ENCODE assay signal across 8 mouse cellular contexts in the genomic region with DNA sequence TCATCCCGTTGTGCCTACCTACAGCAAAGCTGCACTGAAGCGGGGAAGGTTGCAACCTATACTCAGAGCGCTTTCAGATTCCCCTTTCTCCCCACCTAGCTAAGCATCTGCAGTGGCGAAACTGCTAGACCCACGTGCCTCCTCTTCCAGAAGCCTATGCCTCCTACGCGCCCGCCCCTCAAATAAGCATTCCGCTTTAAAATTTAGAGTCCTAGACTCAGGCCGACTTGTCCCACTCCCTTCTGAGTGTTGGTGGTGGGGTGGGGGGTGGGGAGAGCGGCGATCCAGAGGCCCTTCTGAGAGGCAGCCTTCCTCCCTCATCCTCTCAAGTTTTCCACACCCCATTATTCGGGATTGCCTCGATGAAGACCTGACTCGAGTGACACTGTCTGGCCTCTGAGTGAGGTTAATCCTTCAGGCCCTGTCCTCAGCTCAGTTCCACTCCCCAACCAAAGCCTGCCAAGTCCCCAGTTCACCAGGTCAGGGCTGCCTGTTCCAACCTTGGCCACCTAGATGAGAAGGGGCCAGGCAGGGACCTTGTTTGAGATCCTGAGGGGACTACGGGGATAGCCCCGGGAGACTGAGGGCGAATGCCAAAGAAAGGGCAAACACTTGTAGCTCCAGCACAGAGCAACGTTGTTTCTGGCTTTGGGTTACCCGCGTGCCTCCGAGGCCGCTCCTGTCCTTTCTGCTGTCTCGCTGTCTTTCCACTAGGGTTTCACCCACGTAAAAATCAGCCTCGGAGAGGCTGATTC. TPM values are rescaled to one million over a fixed set of nuclear protein-coding genes. Genes with fewer than 3 reads are reported as not detected.
DNase-seq lines count a peak whose midpoint lies in the region; ATAC-seq lines count a peak whose summit lies in the region.

No protein-coding gene starts in this region.

- H3K4me1 ChIP-seq in heart, embryonic 15.5 days (replicated peaks) = peaks cover 42% of the 10 kb centered on the region
- H3K4me1 ChIP-seq in hindbrain, embryonic 14.5 days (replicated peaks; ENCODE audit: control insufficient read depth, insufficient read depth, low read length) = peaks cover 58% of the 10 kb centered on the region
- peaks cover 28% of the 10 kb centered on the region for H3K4me1 ChIP-seq in midbrain, embryonic 16.5 days (ENCODE audit: control insufficient read depth, insufficient read depth, low read length)

- ATAC-seq in heart, embryonic 15.5 days (replicated peaks; ENCODE audit: insufficient number of reproducible peaks, insufficient read depth, low FRiP score, low read depth) = no peak
- no peak for ATAC-seq in hindbrain, embryonic 14.5 days (ENCODE audit: low FRiP score)
- ATAC-seq in midbrain, embryonic 16.5 days = peak; percentile 11; the same call in 1 of the 2 replicates

- no peak overlapping the region for H3K27ac ChIP-seq in heart, embryonic 15.5 days
- no peak overlapping the region for H3K27ac ChIP-seq in hindbrain, embryonic 14.5 days
- no peak overlapping the region for H3K27ac ChIP-seq in midbrain, embryonic 16.5 days (ENCODE audit: low read length)

- H3K27me3 ChIP-seq in heart, embryonic 15.5 days = peaks cover 69% of the 10 kb centered on the region
- H3K27me3 ChIP-seq in hindbrain, embryonic 14.5 days (ENCODE audit: control insufficient read depth, insufficient read depth, low read length) = no peaks in the 10 kb centered on the region
- H3K27me3 ChIP-seq in midbrain, embryonic 16.5 days (ENCODE audit: control insufficient read depth, insufficient read depth, low read depth, low read length) = no peaks in the 10 kb centered on the region; the same call in 1 of the 2 replicates

- H3K9me3 ChIP-seq in heart, embryonic 15.5 days (replicated peaks) = no peaks in the 10 kb centered on the region
- H3K9me3 ChIP-seq in hindbrain, embryonic 14.5 days (ENCODE audit: control insufficient read depth, low read length) = no peaks in the 10 kb centered on the region
- no peaks in the 10 kb centered on the region for H3K9me3 ChIP-seq in midbrain, embryonic 16.5 days (replicated peaks; ENCODE audit: control insufficient read depth, low read length, poor library complexity, severe bottlenecking)

- WGBS in heart, embryonic 15.5 days = 7% methylated on average over 26 of the region's 26 CpGs
- 4% methylated on average over 26 of the region's 26 CpGs for WGBS in hindbrain, embryonic 14.5 days
- 7% methylated on average over 26 of the region's 26 CpGs for WGBS in midbrain, embryonic 16.5 days

- 0 out of 2 replicates have a peak, but pooled peaks cover 4% of the 10 kb centered on the region for H3K36me3 ChIP-seq in heart, embryonic 15.5 days
- H3K36me3 ChIP-seq in hindbrain, embryonic 14.5 days (replicated peaks; ENCODE audit: control insufficient read depth, insufficient read depth) = peaks cover 13% of the 10 kb centered on the region; the same call in 1 of the 2 replicates
- no peaks in the 10 kb centered on the region for H3K36me3 ChIP-seq in midbrain, embryonic 16.5 days (ENCODE audit: control insufficient read depth, insufficient read depth, low read length)

- H3K4me3 ChIP-seq in heart, embryonic 15.5 days = peak overlapping the region; percentile 39
- peak overlapping the region; percentile 28 for H3K4me3 ChIP-seq in hindbrain, embryonic 14.5 days (replicated peaks; ENCODE audit: low read length)
- peak overlapping the region; percentile 27 for H3K4me3 ChIP-seq in midbrain, embryonic 16.5 days (ENCODE audit: low read depth, low read length)

- H3K4me2 ChIP-seq in heart, embryonic 15.5 days = peak overlapping the region; percentile 64
- peak overlapping the region; percentile 63 for H3K4me2 ChIP-seq in hindbrain, embryonic 14.5 days (replicated peaks)
- H3K4me2 ChIP-seq in midbrain, embryonic 16.5 days (ENCODE audit: low read length) = peak overlapping the region; percentile 61

- DNase-seq in heart, postnatal 4 days = no peak
- DNase-seq in brain, adult 2 months (ENCODE audit: low read depth, low spot score) = peak; percentile 57
- no peak for DNase-seq in hindbrain, embryonic 14.5 days (ENCODE audit: low spot score)
- DNase-seq in T-cell, adult 2 months (ENCODE audit: low spot score) = no peak
- no peak for DNase-seq in frontal cortex, postnatal 10 days (ENCODE audit: low spot score in 2 of 2)
- no peak for DNase-seq in layer of hippocampus, postnatal 14 days (ENCODE audit: low spot score in 2 of 2)

- peak overlapping the region; percentile 41 for H3K9ac ChIP-seq in heart, embryonic 15.5 days
- H3K9ac ChIP-seq in hindbrain, embryonic 14.5 days = peak overlapping the region; percentile 49
- H3K9ac ChIP-seq in midbrain, embryonic 16.5 days (ENCODE audit: low read depth, low read length) = peak overlapping the region; percentile 47; the same call in 1 of the 2 replicates

RNA-seq across cellular contexts. Expression of a gene that starts 1.2 kb away (rescaled TPM):
- polyA plus RNA-seq in heart, embryonic 15.5 days (2015; fragmentation: Nextera tagmentation; extraction: Ambion mirVana) = 4.1 and 20.1 TPM in 2 replicates
- 1 to 10 TPM in 1 of 2 experiments, under 1 TPM in 1; 0.91 to 1.0 TPM for total RNA-seq in heart, postnatal 4 days (2021)
- 48.7 and 56.4 TPM in 2 replicates for polyA plus RNA-seq in hindbrain, embryonic 14.5 days (2014; fragmentation: Nextera tagmentation; extraction: Ambion mirVana)
- 42.5 and 44.4 TPM in 2 replicates for polyA plus RNA-seq in midbrain, embryonic 16.5 days (2015; fragmentation: Nextera tagmentation; extraction: Ambion mirVana)
- total RNA-seq in layer of hippocampus, postnatal 14 days (2021) = 1 to 10 TPM; 2.0 to 2.2 TPM

RNA-seq across cellular contexts. Expression of a gene that starts 16.7 kb away (rescaled TPM):
- polyA plus RNA-seq in heart, embryonic 15.5 days (2015; fragmentation: Nextera tagmentation; extraction: Ambion mirVana) = 12.2 and 17.4 TPM in 2 replicates
- 1 to 10 TPM; 7.7 to 8.9 TPM for total RNA-seq in heart, postnatal 4 days (2021)
- 15.8 and 18.1 TPM in 2 replicates for polyA plus RNA-seq in hindbrain, embryonic 14.5 days (2014; fragmentation: Nextera tagmentation; extraction: Ambion mirVana)
- polyA plus RNA-seq in midbrain, embryonic 16.5 days (2015; fragmentation: Nextera tagmentation; extraction: Ambion mirVana) = 20.5 and 23.2 TPM in 2 replicates
- total RNA-seq in layer of hippocampus, postnatal 14 days (2021) = 10 to 100 TPM; 19.0 to 22.8 TPM

RNA-seq across cellular contexts. Expression of a gene that starts 17.1 kb away (rescaled TPM):
- polyA plus RNA-seq in heart, embryonic 15.5 days (2015; fragmentation: Nextera tagmentation; extraction: Ambion mirVana) = 23.9 and 33.3 TPM in 2 replicates
- total RNA-seq in heart, postnatal 4 days (2021) = 10 to 100 TPM; 20.1 to 21.2 TPM
- polyA plus RNA-seq in hindbrain, embryonic 14.5 days (2014; fragmentation: Nextera tagmentation; extraction: Ambion mirVana) = 17.0 and 18.5 TPM in 2 replicates
- 24.9 and 28.6 TPM in 2 replicates for polyA plus RNA-seq in midbrain, embryonic 16.5 days (2015; fragmentation: Nextera tagmentation; extraction: Ambion mirVana)
- 10 to 100 TPM; 15.0 to 16.4 TPM for total RNA-seq in layer of hippocampus, postnatal 14 days (2021)

RNA-seq across cellular contexts. Expression of a gene that starts 23.6 kb away (rescaled TPM):
- 14.8 and 16.1 TPM in 2 replicates for polyA plus RNA-seq in heart, embryonic 15.5 days (2015; fragmentation: Nextera tagmentation; extraction: Ambion mirVana)
- total RNA-seq in heart, postnatal 4 days (2021) = 10 to 100 TPM; 66.5 to 70.4 TPM
- polyA plus RNA-seq in hindbrain, embryonic 14.5 days (2014; fragmentation: Nextera tagmentation; extraction: Ambion mirVana) = 20.5 and 20.7 TPM in 2 replicates
- 14.1 and 21.8 TPM in 2 replicates for polyA plus RNA-seq in midbrain, embryonic 16.5 days (2015; fragmentation: Nextera tagmentation; extraction: Ambion mirVana)
- total RNA-seq in layer of hippocampus, postnatal 14 days (2021) = 10 to 100 TPM in 1 of 2 experiments, 1 to 10 TPM in 1; 9.0 to 11.0 TPM

RNA-seq across cellular contexts. Expression of a gene that starts 27.9 kb away (rescaled TPM):
- polyA plus RNA-seq in heart, embryonic 15.5 days (2015; fragmentation: Nextera tagmentation; extraction: Ambion mirVana) = 59.2 and 60.6 TPM in 2 replicates
- total RNA-seq in heart, postnatal 4 days (2021) = 10 to 100 TPM; 68.2 to 68.9 TPM
- polyA plus RNA-seq in hindbrain, embryonic 14.5 days (2014; fragmentation: Nextera tagmentation; extraction: Ambion mirVana) = 50.0 and 53.5 TPM in 2 replicates
- polyA plus RNA-seq in midbrain, embryonic 16.5 days (2015; fragmentation: Nextera tagmentation; extraction: Ambion mirVana) = 47.8 and 51.6 TPM in 2 replicates
- total RNA-seq in layer of hippocampus, postnatal 14 days (2021) = 10 to 100 TPM; 50.3 to 55.4 TPM
